17 mouse cellular contexts compared by ENCODE assay signal in genomic region chr2:164895885-164896284, GRCm38 (mm10). TPM values are rescaled to one million over a fixed set of nuclear protein-coding genes. Genes with fewer than 3 reads are reported as not detected.
"Had no signal": no experiment of that assay in that cellular context is flagged by ENCODE, and none has a peak within 500 bp of the region (broad histone marks: within the 10 kb centered on the region; RNA-seq: fewer than 3 reads in every experiment).

No protein-coding gene starts in this region.

- H3K4me2 ChIP-seq: liver, embryonic 13.5 days; midbrain, embryonic 12.5 days; midbrain, embryonic 15.5 days had no signal

- DNase-seq: kidney, adult 8-10 months; kidney, postnatal 14 days; kidney, postnatal 4 days; layer of hippocampus, postnatal 36 days; left cerebral cortex, postnatal 4 days; liver, embryonic 13.5 days; lung, adult 2 months; lung, postnatal 14 days; lung, postnatal 4 days; thymus, adult 18-20 months; thymus, postnatal 14 days; thymus, postnatal 4 days had no signal

- H3K4me3 ChIP-seq: left cerebral cortex, adult 2 months; liver, embryonic 13.5 days; midbrain, embryonic 12.5 days; midbrain, embryonic 15.5 days had no signal

- H3K27me3 ChIP-seq: liver, embryonic 13.5 days; midbrain, embryonic 12.5 days; midbrain, embryonic 15.5 days had no signal

- ATAC-seq: intestine, postnatal 0 days; midbrain, embryonic 15.5 days had no signal

- H3K27ac ChIP-seq: left cerebral cortex, adult 2 months; liver, embryonic 13.5 days; midbrain, embryonic 12.5 days; midbrain, embryonic 15.5 days had no signal

RNA-seq across cellular contexts. Expression of gene Pltp, which starts 38.4 kb away (rescaled TPM):
- total RNA-seq: megakaryocyte-erythroid progenitor cell, adult 5-6 weeks had no signal
